Mouse (Mus musculus) ES-Bruce4 (cell line): Measurements from ENCODE around the gene Txndc5. TPM values are rescaled to one million over a fixed set of nuclear protein-coding genes. Genes with fewer than 3 reads are reported as not detected.

Source experiments
- H3K27ac ChIP-seq: 2 replicates; pipeline ENCODE4 v1.5.1; 2012; ENCODE audit warnings: low read length, inconsistent platforms; ENCODE audit not compliant: insufficient read depth
- H3K27me3 ChIP-seq: 2 replicates; pipeline ENCODE4 v1.6.1; 2012; ENCODE audit warnings: mild to moderate bottlenecking, low read length, inconsistent platforms; ENCODE audit not compliant: control insufficient read depth, poor library complexity, insufficient read depth, severe bottlenecking
- H3K36me3 ChIP-seq: 2 replicates; pipeline ENCODE4 v1.6.1; 2012; ENCODE audit warnings: inconsistent platforms, mild to moderate bottlenecking, low read length, moderate library complexity; ENCODE audit not compliant: control insufficient read depth, poor library complexity, insufficient read depth, severe bottlenecking
- H3K4me1 ChIP-seq: one replicate; pipeline ENCODE4 v1.8.1; 2011; ENCODE audit warnings: low read length; ENCODE audit not compliant: control insufficient read depth, insufficient read depth
- H3K4me3 ChIP-seq: 2 replicates; pipeline ENCODE4 v1.5.1; 2011; ENCODE audit warnings: low read depth, mild to moderate bottlenecking, low read length
- H3K9ac ChIP-seq: 2 replicates; pipeline ENCODE4 v1.6.1; 2012; ENCODE audit warnings: low read depth, mild to moderate bottlenecking, inconsistent platforms; ENCODE audit not compliant: poor library complexity, severe bottlenecking
- H3K9me3 ChIP-seq: replicated peaks from 2 replicates; pipeline ENCODE4 v1.6.1; 2012; ENCODE audit warnings: mild to moderate bottlenecking, low read length, inconsistent platforms; ENCODE audit not compliant: control insufficient read depth, poor library complexity, insufficient read depth, severe bottlenecking
- CTCF ChIP-seq: IDR thresholded peaks from one replicate; pipeline ENCODE4 v1.8.1; 2011; ENCODE audit warnings: low read depth, low read length
- EP300 ChIP-seq: IDR thresholded peaks from 2 replicates; pipeline ENCODE4 v1.6.1; 2011; ENCODE audit warnings: low read depth, low read length; ENCODE audit not compliant: insufficient read depth
- POLR2A ChIP-seq: IDR thresholded peaks from one replicate; pipeline ENCODE4 v1.8.1; 2011; ENCODE audit warnings: low read length; ENCODE audit not compliant: insufficient read depth
- polyA plus RNA-seq: library from polyadenylated mRNA; stranded (reverse); fragments of >200 nt; gene quantifications from 2 replicates; pipeline ENCODE4 v1.2.4, GENCODE M21; 2011; ENCODE audit warnings: low read depth; ENCODE audit not compliant: missing spikeins, insufficient read depth, insufficient read length

Txndc5 gene
- polyA plus RNA-seq, 1 experiment, result 109 TPM

DNA sequence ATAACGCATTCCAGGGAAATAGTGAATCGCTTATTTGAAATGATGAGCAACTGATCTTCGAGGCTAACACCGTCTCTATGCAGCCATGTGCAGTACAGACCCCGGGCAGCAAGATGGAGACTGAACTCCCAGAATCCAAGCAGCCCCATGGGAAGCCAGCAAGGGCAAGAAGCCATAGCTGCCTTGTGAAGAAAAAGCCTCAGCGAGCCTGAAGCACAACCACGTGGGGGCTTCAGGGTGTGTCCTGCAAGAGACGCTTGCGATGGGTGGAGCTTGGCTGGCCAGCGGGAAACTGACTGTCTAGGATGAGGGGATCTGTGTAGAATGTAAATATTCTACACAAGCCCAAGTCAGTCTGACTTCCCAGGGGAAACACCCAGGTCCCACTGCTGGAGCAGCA is 16.6 kb downstream of the Txndc5 start:
- TF ChIP-seq EP300 (no peak), CTCF (no peak), POLR2A (no peak)
- Histone ChIP-seq H3K27ac (no peak overlapping the region), H3K4me1 (peaks cover 2% of the 10 kb centered on the region), H3K9me3 (no peaks in the 10 kb centered on the region), H3K27me3 (no peaks in the 10 kb centered on the region), H3K9ac (no peak overlapping the region), H3K4me3 (no peak overlapping the region), H3K36me3 (peaks cover 21% of the 10 kb centered on the region)

DNA sequence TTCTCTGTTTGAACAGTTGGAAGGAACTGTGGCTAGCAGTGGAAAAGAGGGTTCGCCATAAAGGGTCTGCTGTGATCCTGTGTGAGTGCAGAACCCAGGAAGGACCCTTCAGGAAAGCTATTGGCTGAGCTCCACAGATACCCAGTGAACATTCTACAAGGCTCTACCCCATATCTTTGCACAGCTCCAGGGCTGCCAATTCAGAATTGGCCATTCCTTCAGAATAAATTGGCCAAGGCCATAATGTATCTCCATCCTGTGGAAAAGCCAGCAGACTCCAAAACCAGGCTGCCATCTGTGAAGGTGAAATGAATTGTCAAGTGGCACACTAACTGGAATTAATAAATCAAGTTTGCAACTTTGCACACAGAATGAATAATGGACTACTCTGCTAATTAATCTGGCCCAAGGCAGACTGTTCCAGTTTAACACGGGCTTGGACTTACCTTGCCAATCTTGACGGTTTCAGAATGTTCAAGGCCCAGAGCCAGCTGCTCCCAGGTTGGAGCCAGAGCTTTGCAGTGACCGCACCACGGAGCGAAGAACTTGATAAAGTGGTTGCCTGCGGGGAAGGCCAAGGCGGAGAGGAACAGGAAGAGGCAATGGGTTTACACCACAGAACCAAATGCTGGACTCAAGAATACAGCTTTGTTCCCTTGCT is 18.8 kb downstream of the Txndc5 start:
- H3K36me3 ChIP-seq, result peaks cover 23% of the 10 kb centered on the region
- H3K9ac ChIP-seq, result no peak overlapping the region
- TF ChIP-seq POLR2A (no peak), EP300 (no peak), CTCF (no peak)
- H3K9me3 ChIP-seq, result no peaks in the 10 kb centered on the region
- H3K4me3 ChIP-seq, result no peak overlapping the region
- no peak overlapping the region for H3K27ac ChIP-seq
- no peaks in the 10 kb centered on the region for H3K27me3 ChIP-seq
- peaks cover 2% of the 10 kb centered on the region for H3K4me1 ChIP-seq

DNA sequence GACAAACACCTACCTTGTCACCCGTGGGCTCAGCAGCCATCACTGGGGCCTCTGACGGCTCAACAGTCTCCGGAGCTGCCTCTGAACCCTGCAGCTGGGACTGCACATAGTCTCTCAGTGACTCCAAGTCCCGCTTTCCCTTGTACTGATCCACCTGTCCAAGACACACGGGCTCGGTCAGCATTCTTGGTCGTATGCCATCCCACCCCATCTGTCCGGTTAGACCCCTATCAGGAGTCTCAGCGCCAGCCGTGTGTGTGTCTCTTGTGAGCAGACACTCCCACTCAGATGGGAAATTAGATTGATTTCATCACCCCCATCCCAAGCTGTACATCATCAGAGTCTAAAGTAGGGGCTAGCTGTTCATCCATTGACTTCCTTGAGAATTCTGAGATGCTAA is 21.7 kb downstream of the Txndc5 start:
- H3K27me3 ChIP-seq, result no peaks in the 10 kb centered on the region
- peaks cover 23% of the 10 kb centered on the region for H3K36me3 ChIP-seq

DNA sequence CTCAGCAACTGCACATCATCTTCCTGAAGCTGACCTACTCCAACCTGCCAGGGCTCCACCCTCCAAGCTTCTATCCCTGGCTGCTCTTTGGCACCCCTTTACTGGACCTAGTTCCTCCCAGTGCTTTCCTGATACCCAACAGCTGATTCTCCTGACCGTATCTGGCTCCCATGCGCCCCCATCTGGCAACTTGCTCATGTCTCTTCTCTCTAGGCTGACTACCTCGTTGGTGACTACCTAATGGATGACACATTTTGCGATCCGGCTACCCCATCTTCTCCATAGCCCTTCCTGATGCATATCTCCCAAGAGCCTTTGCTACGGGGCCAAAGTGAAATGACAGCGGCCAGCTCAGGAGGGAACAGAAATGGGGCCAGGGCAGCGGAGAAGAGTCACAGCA is 22.3 kb downstream of the Txndc5 start:
- peak; percentile 44 for TF ChIP-seq CTCF
- no peak for TF ChIP-seq EP300
- no peak for TF ChIP-seq POLR2A
- Histone ChIP-seq H3K9me3 (no peaks in the 10 kb centered on the region), H3K4me1 (no peaks in the 10 kb centered on the region), H3K36me3 (peaks cover 25% of the 10 kb centered on the region), H3K27ac (no peak overlapping the region), H3K27me3 (no peaks in the 10 kb centered on the region), H3K9ac (no peak overlapping the region), H3K4me3 (no peak overlapping the region)

More for the DNA sequence above, 21.7 kb downstream of the Txndc5 start:
- Histone ChIP-seq H3K27ac (no peak overlapping the region), H3K9me3 (no peaks in the 10 kb centered on the region), H3K4me1 (no peaks in the 10 kb centered on the region), H3K9ac (no peak overlapping the region), H3K4me3 (no peak overlapping the region)
- TF ChIP-seq CTCF (no peak), EP300 (no peak), POLR2A (no peak)

DNA sequence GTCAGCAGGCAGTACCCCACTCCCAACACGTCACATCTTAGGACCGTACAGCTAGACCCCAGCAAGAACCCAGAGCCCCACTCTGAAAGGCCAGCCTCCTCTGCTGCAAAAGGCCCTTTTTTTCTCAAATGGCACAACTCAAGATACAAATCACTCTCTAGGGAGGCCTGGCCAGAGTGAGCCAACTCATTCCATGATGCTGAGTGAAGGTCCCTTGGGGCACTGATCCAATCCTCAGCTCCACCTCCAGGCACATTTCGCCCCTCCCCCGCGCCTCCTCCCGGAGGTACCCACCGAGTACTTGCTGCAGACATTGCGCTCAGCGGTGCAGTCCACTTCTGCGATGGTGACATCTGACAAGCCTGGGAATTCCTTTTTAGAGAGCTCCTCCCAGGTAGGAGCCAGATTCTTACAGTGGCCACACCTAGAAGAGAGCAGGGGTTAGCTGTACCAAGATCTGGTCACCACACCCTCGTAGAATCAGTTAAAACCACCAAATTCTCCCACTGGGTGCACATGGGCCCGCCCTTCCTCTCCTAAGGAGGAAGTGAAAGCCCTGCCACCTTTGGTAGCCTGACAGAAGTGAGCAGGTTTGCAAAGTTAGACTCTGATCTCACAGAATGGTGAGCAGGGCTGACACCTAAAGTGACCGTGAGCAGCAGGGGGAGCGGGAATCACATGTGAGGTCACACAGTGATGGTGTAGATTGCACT is 25.3 kb downstream of the Txndc5 start:
- Histone ChIP-seq H3K4me1 (no peaks in the 10 kb centered on the region), H3K27me3 (no peaks in the 10 kb centered on the region), H3K9ac (no peak overlapping the region), H3K9me3 (no peaks in the 10 kb centered on the region), H3K4me3 (no peak overlapping the region), H3K36me3 (peaks cover 26% of the 10 kb centered on the region), H3K27ac (no peak overlapping the region)
- TF ChIP-seq POLR2A (no peak), CTCF (no peak), EP300 (no peak)

DNA sequence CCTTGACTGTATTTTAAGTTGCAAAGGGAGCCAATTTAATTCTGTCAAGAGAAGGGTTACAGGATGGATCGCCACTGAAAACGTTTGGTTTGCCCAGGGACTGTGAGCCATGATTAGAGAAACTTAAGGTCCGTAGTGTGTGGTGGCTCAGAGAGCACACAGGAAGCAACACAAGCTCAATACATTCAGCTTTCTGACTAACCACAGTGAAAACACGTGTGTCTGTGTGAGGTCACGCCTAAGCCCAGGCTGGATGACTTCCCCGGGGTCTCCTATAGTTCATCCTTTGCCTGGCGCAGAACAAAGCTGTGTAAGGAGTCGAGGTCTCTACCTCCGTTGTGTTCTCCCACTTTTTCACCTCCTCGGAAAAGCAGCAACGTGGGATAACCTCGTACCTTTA is 27.3 kb downstream of the Txndc5 start:
- H3K27ac ChIP-seq, result no peak overlapping the region
- TF ChIP-seq CTCF, result no peak
- no peak for TF ChIP-seq POLR2A
- TF ChIP-seq EP300, result no peak
- no peaks in the 10 kb centered on the region for H3K9me3 ChIP-seq
- no peak overlapping the region for H3K9ac ChIP-seq
- no peaks in the 10 kb centered on the region for H3K27me3 ChIP-seq
- no peak overlapping the region for H3K4me3 ChIP-seq
- peaks cover 19% of the 10 kb centered on the region for H3K36me3 ChIP-seq
- no peaks in the 10 kb centered on the region for H3K4me1 ChIP-seq
